Mouse (Mus musculus) heart, postnatal 4 days (tissue): ENCODE measurements around the gene Ptcd1. TPM values are rescaled to one million over a fixed set of nuclear protein-coding genes. Genes with fewer than 3 reads are reported as not detected.
"Not testable (repeated sequence)": the region's sequence is repeated elsewhere in the genome, so short reads cannot be mapped to it uniquely, and the experiment has no call there.

Source experiments
- DNase-seq: peaks from one replicate; pipeline ENCODE4 v3.0.0; 2021
- total RNA-seq, 2 experiments: library from RNA; stranded (reverse); gene quantifications; 2 replicates each; pipeline ENCODE4 v1.2.3; 2021

The Ptcd1 gene
- total RNA-seq, result 10 to 100 TPM; 18.6 to 21.7 TPM

GRCm38 (mm10) chr5:145166536-145167305 lies at the start of gene Ptcd1, which contains the start of gene Cpsf4:
Gene Ptcd1 (minus strand): TSS chr5:145167108.
Gene Cpsf4 (plus strand): TSS chr5:145167213.
- peak; percentile 99 for DNase-seq

GRCm38 (mm10) chr5:145214679-145215078 lies 47.8 kb upstream of the Ptcd1 start:
- no peak for DNase-seq

GRCm38 (mm10) chr5:145213505-145213904 lies 46.6 kb upstream of the Ptcd1 start:
- no peak for DNase-seq

- no peak for DNase-seq
Observed at GRCm38 (mm10) chr5:145212216-145212615, 45.3 kb upstream of the Ptcd1 start.

GRCm38 (mm10) chr5:145211340-145211739 lies 44.4 kb upstream of the Ptcd1 start:
- no peak for DNase-seq

GRCm38 (mm10) chr5:145208391-145208790 lies 41.5 kb upstream of the Ptcd1 start:
- not testable (repeated sequence) for DNase-seq

- DNase-seq, result no peak
Observed at GRCm38 (mm10) chr5:145207954-145208353, 41.0 kb upstream of the Ptcd1 start.

- DNase-seq, result no peak
Observed at GRCm38 (mm10) chr5:145207385-145207784, 40.5 kb upstream of the Ptcd1 start.

GRCm38 (mm10) chr5:145205041-145205440 lies 38.1 kb upstream of the Ptcd1 start:
- peak; percentile 28 for DNase-seq

- peak; percentile 99 for DNase-seq
Observed at GRCm38 (mm10) chr5:145203936-145204691, 37.2 kb upstream of the Ptcd1 start, which contains the start of gene Zkscan5. Gene Zkscan5 (plus strand): TSS chr5:145204562.

- no peak for DNase-seq
Observed at GRCm38 (mm10) chr5:145202446-145202845, 35.5 kb upstream of the Ptcd1 start.

- DNase-seq, result peak; percentile 72
Observed at GRCm38 (mm10) chr5:145201321-145201991, 34.5 kb upstream of the Ptcd1 start, which contains the start of gene Zkscan14. Gene Zkscan14 (minus strand): TSS chr5:145201868.

- no peak for DNase-seq
Observed at GRCm38 (mm10) chr5:145200387-145200786, 33.5 kb upstream of the Ptcd1 start.

- DNase-seq, result no peak
Observed at GRCm38 (mm10) chr5:145191962-145192361, 25.1 kb upstream of the Ptcd1 start, which contains the start of gene Atp5j2. Gene Atp5j2 (minus strand): TSS chr5:145192062.

- DNase-seq, result peak; percentile 93
Observed at GRCm38 (mm10) chr5:145190875-145191798, 24.2 kb upstream of the Ptcd1 start.

GRCm38 (mm10) chr5:145190373-145190772 lies 23.5 kb upstream of the Ptcd1 start:
- no peak for DNase-seq

GRCm38 (mm10) chr5:145189416-145189815 lies 22.5 kb upstream of the Ptcd1 start:
- no peak for DNase-seq

- DNase-seq, result no peak
Observed at GRCm38 (mm10) chr5:145185244-145185643, 18.3 kb upstream of the Ptcd1 start.

- no peak for DNase-seq
Observed at GRCm38 (mm10) chr5:145178461-145178980, 11.6 kb upstream of the Ptcd1 start.

GRCm38 (mm10) chr5:145167306-145167661 lies 376 bp upstream of the Ptcd1 start:
- no peak for DNase-seq

GRCm38 (mm10) chr5:145165184-145165583 lies 1.7 kb downstream of the Ptcd1 start:
- no peak for DNase-seq
